Mouse (Mus musculus) C2C12 (cell line): ENCODE data around the gene Bmp7.

Experiments used
- CEBPB ChIP-seq: IDR thresholded peaks from one replicate; pipeline ENCODE4 v1.6.1; 2011; ENCODE audit warnings: low read depth, mild to moderate bottlenecking, control low read depth, moderate library complexity
- CTCF ChIP-seq: IDR thresholded peaks from one replicate; pipeline ENCODE4 v1.5.1; 2011; ENCODE audit not compliant: control insufficient read depth, insufficient read depth, insufficient read length
- MAX ChIP-seq: IDR thresholded peaks from one replicate; pipeline ENCODE4 v1.6.1; 2011; ENCODE audit warnings: mild to moderate bottlenecking, control low read depth
- USF1 ChIP-seq: IDR thresholded peaks from one replicate; pipeline ENCODE4 v1.6.1; 2011; ENCODE audit warnings: low read depth, mild to moderate bottlenecking, control low read depth, moderate library complexity

- no peak for TF ChIP-seq MAX
- TF ChIP-seq CTCF: no peak
- no peak for TF ChIP-seq CEBPB
- no peak for TF ChIP-seq USF1
Measured at GRCm38 (mm10) chr2:172845536-172846310, 94.4 kb downstream of the Bmp7 start.
